Mouse (Mus musculus) CD4-positive helper T cell, adult 2 months (primary cell): ENCODE measurements around the gene Pgm1.
A peak's percentile ranks its signal among the peaks of the same experiment; 100 is the strongest.

Source experiments
- DNase-seq: peaks from one replicate; pipeline ENCODE4 v3.0.0-alpha.2; 2012; ENCODE audit warnings: low read depth, missing footprints, low spot score

Pgm1 gene

GRCm38 (mm10) chr4:99957186-99957585, 28.0 kb downstream of the Pgm1 start:
- no peak for DNase-seq

DNA sequence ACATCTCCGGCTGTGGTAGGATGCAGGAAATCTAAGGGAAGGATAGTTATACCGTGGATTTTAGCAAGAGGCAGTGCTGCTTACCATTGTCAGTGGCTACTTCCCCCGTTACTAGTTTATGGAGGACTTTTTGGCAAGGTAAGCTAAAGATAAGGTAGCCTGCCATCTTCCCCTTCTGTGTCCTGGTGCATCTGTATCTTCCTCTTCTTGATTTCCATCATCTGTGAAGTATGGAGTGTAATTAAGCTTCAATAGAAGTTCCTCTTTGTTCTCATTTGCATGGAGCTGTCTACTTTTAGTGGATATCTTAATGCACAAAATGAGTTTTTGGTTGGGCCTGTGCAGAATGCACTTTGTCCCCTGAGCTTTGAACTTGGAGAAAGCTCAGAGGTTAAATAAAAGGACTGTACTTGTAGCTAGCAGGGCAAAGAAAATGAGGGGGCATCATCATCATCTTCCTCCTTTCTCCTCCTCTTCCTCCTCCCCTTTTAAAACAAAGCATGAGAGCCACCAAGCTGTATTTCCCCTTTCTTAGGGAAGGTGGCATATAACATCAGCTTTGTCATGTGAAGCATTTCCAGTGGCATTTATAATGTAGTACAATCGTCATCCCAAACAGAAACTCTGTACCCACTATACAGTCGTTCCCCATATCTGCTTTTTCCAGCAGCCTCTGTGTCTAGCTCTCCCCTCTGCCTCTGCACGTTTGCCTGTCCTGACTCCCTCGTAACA, 29.0 kb downstream of the Pgm1 start:
- no peak for DNase-seq

GRCm38 (mm10) chr4:99959308-99959707, 30.1 kb downstream of the Pgm1 start:
- no peak for DNase-seq

- DNase-seq, result no peak
These were observed 37.3 kb downstream of the Pgm1 start for GRCm38 (mm10) chr4:99966555-99966954.

GRCm38 (mm10) chr4:99969328-99969727, 40.1 kb downstream of the Pgm1 start:
- DNase-seq, result no peak

DNA sequence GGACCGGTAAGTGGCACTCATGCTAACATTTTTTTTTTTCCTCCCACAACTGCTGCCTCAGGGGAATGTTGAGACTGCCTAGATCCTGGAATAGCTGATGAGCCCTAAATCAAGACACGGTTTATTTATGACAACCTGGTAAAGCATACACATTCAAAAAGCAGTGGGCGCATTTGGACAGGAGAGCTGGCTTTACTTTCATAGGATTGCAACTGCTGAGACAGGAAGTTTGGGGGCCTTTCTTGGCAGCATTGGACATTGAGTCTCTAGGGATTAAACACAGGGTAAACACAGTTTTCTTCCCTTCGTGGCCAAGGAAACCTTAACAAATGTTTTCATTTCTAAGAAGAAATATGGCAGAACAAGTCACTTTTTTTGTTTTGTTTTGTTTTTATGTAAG, 40.9 kb downstream of the Pgm1 start:
- DNase-seq, result no peak

GRCm38 (mm10) chr4:99972886-99973285, 43.7 kb downstream of the Pgm1 start:
- no peak for DNase-seq

GRCm38 (mm10) chr4:99973931-99974330, 44.7 kb downstream of the Pgm1 start:
- no peak for DNase-seq

GRCm38 (mm10) chr4:99974375-99974774, 45.2 kb downstream of the Pgm1 start:
- no peak for DNase-seq

GRCm38 (mm10) chr4:99979326-99979725, 50.1 kb downstream of the Pgm1 start:
- no peak for DNase-seq

DNA sequence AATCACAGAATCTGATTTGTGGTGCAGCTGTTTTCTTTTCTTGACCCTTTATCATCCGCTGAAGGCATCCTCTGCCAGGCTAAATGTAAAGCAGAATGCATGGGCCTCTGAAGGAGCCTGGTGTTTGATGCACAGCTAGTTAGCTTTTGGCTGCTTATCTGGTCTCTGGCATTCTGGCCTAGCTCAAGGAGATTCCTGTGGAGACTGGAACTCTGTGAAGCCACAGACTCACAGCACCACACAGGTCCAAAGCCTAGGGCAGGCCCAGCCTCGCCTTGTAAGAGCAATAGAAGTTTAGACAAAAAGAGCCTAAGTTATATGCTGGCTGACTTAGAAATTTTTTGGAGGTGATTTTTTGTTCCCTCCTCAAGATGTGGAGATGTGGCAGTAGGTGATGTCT, 52.0 kb downstream of the Pgm1 start:
- no peak for DNase-seq

DNA sequence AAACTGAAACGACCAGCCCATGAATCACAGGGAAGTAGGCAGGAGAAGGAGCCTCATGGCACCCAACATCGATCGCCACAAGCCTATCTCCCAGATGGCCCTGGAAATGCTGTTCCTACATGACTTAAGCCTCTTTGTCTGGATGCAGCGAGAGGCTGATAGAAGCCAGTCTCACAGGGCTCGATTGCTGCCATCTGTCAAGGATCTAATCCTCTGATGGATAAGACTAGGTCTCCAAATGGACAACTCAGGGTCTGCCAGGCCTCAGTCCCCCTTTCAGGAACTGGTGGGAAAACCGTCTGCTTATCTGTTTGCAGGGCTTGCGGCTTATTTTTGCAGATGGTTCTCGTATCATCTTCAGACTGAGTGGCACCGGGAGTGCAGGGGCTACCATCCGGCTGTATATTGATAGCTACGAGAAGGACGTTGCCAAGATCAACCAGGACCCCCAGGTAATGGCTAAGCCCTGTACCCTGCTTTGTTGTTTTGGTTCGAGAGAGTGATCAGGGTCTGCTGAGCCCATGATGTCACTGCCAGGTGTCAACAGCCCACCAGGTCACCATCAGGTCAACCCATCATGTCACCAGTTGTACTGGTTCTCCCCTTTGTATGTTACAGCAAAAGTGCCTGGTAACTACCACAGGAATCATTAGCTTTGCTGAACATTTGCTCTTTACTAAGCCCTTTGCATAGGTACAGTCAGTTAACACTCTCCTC, 54.6 kb downstream of the Pgm1 start:
- no peak for DNase-seq

DNA sequence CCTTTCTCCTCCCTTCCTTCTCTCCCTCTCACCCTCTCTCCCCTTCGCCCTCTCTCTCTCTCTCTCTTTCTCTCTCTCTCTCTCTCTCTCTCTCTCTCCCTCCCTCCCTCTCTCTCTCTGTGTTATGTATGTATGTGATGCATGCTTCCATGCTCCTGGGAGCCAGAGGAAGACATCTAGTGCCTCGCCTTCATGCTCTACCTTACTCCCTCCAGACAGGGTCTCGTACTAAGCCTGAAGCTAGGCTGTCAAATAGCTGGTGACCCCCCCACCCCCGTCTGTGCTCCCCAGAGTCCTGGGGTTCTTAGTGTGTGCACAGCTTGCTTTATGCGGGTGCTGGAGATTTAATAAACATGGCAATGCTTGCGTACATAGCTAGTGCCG, 55.1 kb downstream of the Pgm1 start:
- DNase-seq, result no peak

- DNase-seq, result no peak
These were observed 55.9 kb downstream of the Pgm1 start for GRCm38 (mm10) chr4:99985086-99985485.

GRCm38 (mm10) chr4:99985631-99986030, 56.4 kb downstream of the Pgm1 start:
- no peak for DNase-seq

DNA sequence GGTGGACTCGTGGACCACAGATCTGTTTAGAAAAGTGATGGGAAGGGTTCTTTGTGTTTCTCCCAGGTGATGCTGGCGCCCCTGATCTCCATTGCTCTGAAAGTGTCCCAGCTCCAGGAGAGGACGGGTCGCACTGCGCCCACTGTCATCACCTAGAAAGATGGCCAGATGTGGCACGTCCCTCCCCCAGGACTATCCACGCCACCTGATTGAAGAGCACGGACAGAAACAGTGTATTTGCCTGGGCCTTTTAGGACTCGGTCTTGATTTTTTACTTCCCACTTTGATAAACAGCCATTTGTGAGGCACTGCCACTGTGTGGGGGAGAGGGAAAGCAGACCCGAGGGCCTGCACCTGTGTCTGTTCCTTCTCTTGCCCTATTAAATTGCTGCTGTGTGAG, 57.4 kb downstream of the Pgm1 start:
- no peak for DNase-seq

GRCm38 (mm10) chr4:99988771-99989170, 59.6 kb downstream of the Pgm1 start:
- DNase-seq, result no peak

- no peak for DNase-seq
These were observed 71.8 kb downstream of the Pgm1 start for GRCm38 (mm10) chr4:100000971-100001370.

DNA sequence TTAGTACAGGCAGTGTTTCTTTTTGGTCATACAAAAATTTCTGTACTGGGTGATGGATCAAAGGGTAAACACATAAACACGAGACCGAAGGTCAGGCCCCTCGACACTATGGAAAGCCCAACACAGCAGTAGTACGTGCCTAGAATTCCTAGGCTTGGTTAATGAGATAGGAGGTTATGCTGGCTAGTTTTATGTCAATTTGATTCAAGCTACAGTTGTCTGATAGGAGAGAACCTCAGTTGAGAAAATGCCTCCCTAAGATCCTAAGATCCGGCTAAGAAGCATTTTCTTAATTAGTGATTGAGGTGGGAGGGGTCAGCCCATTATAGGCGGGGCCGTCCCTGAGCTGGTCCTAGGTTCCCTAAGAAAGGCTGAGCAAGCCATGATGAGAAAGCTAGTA, 72.6 kb downstream of the Pgm1 start:
- no peak for DNase-seq

- no peak for DNase-seq
These were observed 78.5 kb downstream of the Pgm1 start for GRCm38 (mm10) chr4:100007721-100008120.

GRCm38 (mm10) chr4:100008371-100009090, 79.3 kb downstream of the Pgm1 start:
- DNase-seq, result peak; percentile 5

GRCm38 (mm10) chr4:100009211-100009678, 80.0 kb downstream of the Pgm1 start:
- no peak for DNase-seq

DNA sequence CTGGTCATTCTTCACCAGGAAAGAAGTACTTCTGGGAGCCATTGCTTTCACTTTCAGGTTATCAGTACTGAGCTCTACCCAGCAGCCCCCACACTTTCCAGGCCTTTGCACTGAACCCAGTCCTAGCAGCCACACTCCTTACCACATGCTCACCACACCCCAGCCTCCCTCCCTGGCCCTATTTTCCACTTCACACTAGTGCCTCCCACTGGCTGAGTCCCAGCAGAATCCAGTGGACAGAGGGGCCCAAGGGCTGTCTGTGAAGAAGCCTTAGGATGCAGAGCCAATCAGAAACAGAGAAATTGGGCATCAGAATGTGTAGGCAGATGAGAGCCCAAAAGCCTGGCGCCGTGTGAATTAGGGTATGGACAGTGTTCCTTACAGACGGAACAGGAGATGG, 81.7 kb downstream of the Pgm1 start:
- DNase-seq, result no peak
